Mouse (Mus musculus) adrenal gland, postnatal 10 days (tissue): ENCODE results near the gene Naa10. TPM values are rescaled to one million over a fixed set of nuclear protein-coding genes. Genes with fewer than 3 reads are reported as not detected.

Experiments used
- DNase-seq: peaks from one replicate; pipeline ENCODE4 v3.0.0; 2021; ENCODE audit warnings: mixed read lengths
- total RNA-seq, 2 experiments: library from RNA; stranded (reverse); gene quantifications; 2 replicates each; pipeline ENCODE4 v1.2.3; 2021

Naa10 gene
- total RNA-seq, 2 experiments from 2014 or later: 86.5 to 99.0 TPM

DNA sequence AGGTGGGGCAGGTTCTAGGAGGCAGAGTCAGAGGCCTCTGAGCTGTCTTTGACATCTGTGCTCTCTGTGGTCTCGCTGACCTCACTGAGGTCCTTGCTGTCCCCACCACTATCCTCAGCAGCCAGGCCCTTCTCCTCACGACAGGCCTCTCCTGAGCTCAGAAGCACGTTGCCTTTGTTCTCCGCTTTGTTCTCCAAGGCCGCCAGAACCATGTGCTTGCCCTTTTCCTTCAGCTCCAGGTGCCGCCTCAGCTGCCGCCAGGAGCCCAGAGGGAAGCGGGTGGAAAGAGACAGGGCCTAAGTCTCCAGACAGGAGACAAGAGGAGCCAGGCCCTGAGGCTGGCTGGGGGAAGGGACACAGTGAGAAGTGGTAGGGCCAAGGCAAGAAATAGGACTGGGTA is 4.8 kb downstream of the Naa10 start:
- no peak for DNase-seq

DNA sequence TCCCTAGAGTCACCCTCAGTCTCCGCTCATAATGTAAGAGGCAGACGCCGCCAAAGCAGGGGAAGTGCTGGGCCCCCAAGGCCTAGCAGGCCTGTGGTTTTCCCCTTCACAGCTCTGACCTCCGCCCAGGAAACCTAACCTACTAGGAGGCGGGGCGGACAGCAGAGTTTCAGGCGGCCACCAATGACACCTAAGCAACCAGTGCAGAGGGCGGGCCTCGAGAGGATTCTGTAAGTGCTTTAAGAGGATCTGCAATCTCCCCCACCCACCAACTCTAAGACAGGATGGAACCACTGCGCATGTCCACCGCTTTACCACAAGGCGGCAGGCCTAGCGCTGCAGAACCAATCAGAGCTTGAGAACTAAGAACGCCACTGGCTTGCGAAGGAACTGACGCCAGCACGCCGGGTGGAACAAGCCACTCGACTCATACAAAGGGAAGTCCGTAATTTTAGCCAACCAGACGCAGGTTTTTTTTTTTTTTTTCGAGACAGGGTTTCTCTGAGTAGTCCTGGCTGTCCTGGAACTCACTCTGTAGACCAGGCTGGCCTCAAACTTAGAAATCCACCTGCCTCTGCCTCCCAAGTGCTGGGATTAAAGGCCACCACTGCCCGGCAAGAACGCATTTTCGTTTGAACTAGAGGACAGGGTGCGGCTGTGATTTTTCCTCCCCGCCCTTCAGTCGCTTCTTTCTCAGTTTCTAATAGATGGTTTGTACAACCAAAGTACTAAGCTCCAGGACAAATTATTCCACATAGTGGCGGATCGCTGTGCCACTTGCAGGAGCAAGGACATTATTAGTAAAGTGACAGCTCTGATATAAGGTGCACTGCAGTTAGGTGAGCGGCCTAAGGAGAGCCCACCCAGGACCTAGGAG is 6.7 kb downstream of the Naa10 start:
- peak; percentile 89 for DNase-seq

DNA sequence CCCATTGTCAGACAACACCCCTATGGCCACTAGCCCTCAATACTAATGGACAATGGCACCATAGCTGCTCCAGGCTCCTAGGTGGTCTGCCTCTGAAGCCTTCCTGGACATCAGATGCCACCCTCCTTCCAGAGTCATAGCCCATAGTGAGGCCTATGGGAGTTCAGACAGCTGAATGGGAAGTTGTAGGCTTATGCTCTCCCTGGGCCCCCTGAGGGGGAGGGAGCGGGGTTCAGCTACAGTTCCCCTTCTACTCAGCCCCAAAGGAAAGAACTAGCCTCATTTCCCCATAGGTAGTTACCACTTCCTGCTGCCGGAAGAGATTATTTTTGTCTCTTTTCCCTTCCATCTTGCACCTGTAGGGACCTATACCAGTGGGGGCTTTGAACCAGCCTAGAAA is 10.2 kb downstream of the Naa10 start:
- DNase-seq: no peak

DNA sequence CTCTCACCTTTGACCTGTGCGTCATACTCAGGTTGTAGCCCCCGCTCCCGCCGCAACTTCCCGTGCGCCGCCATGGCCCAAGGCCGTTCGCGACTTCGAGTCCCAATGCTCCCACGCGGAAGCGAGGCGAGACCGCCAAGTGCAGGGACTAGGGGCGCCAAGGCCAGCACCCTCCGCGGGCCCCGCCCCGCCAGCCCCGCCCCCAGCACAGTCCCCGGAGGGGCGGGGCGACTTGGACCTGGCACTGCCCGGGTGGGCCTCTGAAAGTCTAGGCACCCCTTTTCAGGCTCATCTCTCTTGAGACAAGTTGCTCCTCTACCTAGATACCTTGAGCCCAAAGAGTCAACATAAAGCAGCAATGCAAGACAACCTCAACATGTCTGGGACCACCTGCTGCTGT is 10.6 kb downstream of the Naa10 start:
- DNase-seq: peak; percentile 41

DNA sequence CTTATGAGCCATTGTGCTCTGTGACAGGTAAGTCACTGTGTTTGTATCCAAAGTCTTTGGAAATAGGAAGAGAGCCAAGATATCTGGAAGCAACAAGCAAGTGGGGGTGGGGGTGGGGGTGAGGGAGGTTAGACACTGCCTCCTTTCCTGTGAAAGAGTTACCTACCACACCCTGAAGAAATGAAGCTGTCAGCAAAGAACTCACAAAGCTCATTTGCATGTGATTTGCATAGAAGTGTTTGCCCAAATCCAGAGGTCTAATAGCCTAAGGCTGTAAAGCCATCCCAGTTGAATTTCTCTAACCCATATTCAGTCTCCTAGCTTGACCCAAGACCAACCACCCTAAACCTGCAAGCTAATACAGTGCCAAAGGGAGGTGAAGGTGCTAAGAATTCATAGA is 11.3 kb downstream of the Naa10 start:
- DNase-seq: no peak

DNA sequence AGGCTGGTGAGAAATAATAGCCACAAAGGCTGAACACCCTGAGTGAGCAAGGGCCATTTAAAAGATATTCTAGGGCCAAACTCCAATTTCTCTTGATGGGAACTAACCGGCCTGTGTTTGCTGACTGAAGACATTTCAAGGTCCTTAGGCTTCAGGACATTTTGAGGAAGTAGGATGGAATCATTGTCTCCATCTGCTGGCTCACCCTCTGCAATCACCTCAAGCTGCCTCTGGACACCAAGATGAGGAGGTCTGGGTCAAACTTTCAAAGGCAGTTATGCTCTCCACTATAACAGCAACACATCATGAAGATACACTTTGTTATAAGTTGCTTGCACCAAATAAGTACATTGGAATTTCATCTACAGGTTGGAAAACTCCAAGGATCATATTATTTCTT is 11.7 kb downstream of the Naa10 start:
- no peak for DNase-seq

DNA sequence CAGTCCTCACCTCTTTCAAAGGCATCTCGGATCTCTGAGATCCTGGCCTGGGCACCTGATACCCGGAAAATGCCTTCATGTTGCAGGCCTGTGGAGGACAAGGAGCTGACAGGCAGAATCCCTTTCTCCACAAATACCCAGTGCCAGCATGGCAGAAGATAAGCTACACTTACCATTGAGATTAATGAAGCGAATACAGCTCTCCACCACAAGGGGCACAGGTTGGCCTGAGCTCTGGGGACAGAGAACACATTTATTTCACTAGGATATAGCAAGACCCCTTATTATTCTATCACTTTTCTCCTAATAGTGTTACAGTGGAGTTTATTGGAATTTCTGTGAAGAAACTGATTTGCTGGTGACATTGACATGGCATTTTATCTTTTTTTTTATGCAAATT is 23.8 kb downstream of the Naa10 start:
- DNase-seq: no peak

DNA sequence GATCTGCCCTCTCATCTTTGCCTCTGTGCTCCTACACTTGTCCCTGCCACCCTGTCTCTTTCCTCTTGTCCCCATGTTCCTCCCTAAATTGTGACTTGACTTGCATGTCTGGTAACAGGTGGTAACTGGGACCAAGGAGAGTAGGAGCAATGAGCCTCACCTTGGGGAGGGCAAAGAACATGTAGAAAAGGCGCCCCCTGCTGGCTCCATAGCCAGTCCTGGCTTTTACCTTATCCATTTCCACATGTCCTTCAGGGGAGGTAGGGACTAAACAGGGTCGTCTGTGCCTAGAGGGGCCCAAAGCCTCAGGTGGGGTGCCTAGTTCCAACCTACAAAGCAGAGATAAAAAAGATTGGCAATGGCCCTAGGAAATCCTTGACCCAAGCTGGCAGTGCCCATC is 26.0 kb downstream of the Naa10 start, which contains the start of gene L1cam:
Gene L1cam (minus strand): TSS at position 387 of the 400 bp plus-strand sequence.
- DNase-seq: peak; percentile 68

DNA sequence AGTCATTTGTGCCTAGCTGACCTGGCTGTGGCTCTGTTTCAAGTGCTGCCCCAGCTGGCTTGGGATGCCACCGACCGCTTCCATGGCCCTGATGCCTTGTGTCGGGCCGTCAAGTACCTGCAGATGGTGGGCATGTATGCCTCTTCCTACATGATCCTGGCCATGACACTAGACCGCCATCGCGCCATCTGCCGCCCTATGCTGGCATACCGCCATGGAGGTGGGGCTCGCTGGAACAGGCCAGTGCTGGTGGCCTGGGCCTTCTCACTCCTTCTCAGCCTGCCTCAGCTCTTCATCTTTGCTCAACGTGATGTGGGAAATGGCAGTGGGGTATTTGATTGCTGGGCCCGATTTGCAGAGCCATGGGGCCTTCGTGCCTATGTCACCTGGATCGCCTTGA is 28.9 kb downstream of the Naa10 start:
- no peak for DNase-seq

DNA sequence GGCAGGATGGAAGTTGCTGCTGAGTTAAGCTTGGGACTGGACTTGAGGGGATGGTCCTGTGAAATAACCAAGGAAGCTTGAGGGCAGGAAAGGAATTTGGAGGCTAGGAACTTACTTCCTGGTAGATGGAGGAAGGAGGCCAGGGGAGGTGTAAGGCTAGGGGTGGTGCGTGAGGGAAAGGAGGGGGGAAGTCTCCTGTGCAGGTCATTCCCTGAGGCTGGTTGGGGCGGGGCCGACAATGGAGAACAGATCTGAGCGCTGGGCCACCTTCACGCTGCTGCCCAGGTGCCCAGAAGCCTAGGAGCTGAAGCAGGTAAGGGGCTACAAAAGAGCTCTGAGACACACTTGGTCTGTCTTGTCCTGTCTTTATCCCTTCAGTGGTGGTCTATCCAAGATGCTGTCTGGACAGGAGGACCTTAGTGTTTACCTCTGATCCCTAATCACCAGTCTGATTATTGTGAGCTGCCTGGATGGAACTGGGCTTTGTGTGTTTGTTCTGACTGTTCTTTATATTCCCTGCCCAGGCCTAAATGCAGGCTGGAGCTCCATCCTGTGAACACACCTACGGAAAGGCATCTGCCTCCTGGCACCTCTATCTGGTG is 30.1 kb downstream of the Naa10 start, which contains the start of gene Avpr2:
Gene Avpr2 (plus strand): TSS at position 552 of the 602 bp plus-strand sequence.
- no peak for DNase-seq

DNA sequence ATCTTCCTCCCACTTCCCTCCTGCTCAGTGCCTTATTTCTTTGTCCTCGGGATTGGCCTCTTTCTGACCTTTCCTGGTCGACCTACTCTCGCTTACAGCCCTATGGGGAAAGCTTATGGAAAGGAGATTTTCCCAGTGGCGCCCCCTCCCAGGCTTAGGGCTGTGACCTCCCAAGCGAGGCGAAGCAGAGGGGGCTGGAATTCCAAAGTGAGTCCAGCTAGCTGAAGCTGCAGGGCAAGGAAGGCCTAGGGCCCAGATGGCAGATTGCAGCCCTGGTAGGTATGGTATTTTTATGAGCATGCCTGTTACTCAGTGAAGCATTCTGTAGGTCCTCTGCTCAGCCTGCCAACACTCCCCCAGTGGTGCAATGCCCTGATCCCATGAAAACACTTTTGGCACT is 40.3 kb downstream of the Naa10 start:
- no peak for DNase-seq

DNA sequence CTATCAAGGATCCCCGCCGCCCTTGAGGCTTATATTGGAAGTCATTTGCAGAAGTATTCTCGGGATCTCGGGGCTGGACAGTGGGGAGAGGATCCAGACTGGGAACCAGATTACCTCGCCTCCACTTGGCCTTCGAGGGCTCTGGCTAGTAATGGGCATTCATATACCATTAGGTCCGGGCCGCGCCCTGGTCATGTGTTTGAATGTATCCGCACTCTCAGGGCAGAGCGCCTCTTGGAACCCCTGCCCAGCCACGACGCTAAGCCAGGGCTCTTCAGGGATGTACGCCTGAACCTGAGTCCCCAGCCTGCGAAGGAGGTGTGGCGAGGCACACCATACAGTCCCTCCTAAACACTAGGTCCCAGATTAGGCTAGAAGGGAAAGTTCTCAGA is 40.7 kb downstream of the Naa10 start:
- no peak for DNase-seq

DNA sequence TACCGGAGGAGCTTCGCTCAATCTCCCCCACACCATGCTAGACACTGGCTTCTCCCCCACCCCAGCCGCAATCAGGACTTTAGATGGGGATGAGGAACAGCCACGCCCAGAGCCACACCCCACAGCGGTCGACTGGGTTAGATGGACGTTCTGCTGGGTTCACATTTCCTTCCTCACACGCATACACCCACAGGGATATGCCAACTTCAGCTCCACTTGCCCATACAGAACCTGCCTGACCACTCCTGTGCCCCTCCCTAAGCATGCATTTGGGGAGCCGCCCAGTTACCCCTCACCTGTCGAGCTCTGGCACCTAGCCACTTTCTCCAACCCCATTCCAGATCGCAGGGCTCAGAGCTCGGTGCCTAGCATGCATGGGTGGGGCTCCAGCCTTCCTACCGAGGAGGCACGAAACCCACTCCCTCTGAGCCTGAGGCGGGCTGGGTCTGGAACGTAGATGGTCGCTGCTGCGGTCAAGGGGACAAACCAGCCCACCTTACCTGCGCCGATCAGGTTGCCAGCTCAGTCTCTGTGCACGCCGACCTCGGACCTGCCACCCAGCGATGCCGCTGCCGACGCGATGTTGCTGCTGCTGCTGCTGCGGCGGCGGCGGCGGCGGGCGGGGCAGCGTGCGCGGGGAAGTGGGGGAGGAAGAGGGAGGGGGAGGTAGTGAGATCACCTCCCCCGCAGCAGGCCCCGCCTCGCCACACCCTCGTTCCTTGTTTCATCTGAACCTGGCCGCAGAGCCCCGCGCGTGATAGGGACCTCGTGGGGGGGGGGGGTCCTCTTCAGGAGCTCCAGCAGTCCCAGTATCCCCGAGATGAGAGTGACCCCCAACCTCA is 41.3 kb downstream of the Naa10 start:
- peak; percentile 35 for DNase-seq

DNA sequence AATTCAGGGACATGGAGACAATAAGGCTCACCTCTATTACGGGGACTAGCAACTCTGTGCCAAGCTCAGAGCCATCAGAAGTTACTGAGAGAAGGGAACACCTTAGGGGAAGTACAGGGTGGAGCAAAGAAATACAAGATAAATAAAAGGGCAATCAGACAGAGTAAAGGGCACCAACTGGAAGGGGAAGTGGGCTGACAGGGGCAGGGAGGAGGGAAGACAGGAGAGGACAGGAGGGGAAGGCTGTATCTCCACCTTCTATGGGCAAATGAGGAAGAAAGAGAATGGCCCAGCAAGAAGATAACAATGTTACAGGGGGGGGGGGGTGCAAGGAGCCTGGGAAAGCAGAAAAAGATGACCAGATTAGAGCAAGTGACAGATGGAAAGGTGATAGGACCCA is 44.7 kb downstream of the Naa10 start:
- no peak for DNase-seq

DNA sequence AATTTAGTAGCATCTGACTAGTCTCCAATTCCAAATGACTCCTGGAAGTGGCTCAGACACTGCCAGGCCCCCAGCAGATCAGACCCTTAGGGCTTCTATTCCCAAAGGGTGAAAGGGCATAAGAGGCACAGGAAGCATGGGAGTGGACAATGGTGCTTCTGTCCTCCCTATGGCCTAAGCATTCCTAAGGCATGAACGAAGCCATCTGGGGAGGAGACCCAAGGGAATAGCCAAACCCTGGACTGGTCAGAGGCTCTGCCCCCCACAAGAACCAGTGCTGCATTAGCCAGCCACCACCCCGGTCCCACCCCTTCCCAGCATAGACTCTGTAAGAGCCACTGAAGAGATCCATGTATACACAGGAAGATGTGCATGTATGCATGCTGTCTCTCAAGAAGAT is 45.9 kb downstream of the Naa10 start:
- DNase-seq: no peak

DNA sequence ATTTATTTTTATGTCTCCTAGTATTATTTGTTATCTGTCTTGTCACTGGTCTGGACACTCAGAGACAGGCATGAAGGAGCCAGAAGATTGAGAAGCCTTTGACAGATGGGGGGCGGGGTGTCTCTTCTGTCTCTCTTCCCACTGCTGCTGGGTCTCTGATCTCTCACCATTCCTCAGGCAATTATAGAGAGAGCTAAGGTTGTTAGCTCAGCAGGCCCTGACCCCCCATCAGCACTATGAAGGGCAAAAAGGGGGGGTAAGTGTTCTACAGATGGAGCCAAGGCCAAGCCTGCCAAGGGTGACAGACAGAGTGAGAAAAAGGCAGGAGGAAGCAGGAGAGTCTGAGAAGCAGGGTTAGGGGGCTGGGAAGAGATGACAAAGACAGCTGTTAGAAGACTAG is 49.8 kb downstream of the Naa10 start:
- no peak for DNase-seq

DNA sequence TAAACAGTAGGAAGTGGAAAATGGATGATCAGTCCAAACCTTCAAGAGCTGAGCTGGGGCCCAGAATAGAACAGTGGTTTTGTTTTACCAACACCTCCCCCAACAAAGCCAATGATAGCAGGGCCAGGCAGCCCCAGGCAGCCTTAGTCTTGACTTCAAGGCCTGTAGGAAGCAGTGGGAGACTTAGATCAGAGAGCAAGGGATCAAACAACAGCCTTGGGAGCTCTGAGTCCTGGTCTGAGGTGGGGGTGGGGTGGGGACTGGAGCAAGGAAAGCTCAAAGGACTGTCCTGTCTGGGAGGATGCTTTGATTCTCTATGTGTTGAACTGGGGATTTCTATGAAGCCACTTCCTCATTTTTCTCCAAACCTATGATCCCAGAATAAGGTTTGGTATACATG is 50.3 kb downstream of the Naa10 start:
- no peak for DNase-seq

DNA sequence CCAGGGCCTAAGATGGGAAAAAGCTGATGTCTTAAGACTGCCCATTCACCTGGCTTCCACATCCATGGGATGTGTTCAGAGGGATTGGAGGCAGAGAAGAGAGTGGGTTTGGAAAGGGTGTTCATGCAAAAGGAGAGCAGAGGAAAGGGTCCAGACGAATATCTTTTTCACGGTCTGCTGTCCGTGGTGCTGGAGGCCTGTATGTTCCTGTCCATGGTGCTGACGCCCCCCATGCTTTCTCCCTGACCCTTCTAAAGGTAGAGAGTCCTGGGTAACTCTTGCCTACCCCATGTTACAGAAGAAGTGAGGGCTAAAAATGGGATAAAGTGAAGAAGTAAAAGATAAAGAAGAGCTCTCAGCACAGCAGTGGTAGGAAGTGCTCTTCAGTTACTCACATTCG is 52.4 kb downstream of the Naa10 start:
- peak; percentile 55 for DNase-seq

DNA sequence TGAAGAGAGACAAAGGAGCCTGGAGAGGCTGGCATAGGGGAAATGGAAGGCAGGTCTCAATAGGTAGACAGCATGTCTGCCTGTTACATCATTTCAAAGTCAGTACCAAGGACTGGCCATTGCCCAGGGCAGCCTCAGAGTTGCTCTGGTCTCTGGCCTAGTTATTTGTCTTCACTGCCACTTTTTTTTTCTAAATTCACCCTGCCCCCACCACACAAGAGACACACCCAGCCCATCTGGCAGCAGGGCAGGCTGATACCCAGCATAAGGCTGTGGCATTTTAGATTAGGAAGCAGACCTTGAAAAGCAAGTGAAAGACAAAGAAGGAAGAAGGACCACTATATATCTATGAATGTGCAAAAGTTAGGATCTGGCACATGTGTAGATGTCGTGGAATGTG is 53.9 kb downstream of the Naa10 start:
- DNase-seq: no peak

DNA sequence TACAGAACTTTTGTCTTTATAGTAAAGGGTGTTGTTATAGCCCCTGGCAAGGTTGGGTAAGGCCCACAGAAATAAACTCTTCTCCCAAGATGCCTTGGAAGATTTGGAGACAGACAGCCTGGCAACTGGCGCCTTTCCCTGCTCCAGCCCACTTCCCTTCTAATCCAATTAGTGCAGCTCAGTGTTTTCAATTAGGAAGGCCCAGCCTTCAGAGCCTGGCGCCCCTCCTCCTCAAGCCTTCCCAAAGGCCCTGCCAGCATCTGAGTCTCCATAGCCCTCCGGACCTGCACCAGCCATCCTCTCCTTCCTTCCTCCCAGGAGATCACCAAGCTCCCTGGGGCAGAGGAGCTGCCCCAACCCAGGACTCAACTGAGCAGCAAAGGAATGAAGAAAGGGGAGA is 54.5 kb downstream of the Naa10 start:
- no peak for DNase-seq
